Mouse (Mus musculus) lung, adult 2 months (tissue): Measurements from ENCODE around the gene Rspo3.

Experiments used
- CTCF ChIP-seq: fragments of 200-500 bp; IDR thresholded peaks from 2 replicates; pipeline ENCODE4 v1.5.1; 2011; ENCODE audit warnings: mild to moderate bottlenecking, low read length, control low read depth; ENCODE audit not compliant: insufficient read depth
- POLR2A ChIP-seq: fragments of 200-500 bp; IDR thresholded peaks from 2 replicates; pipeline ENCODE4 v1.6.1; 2011; ENCODE audit warnings: low read depth, mild to moderate bottlenecking, control low read depth, low read length, borderline replicate concordance; ENCODE audit errors: extremely low read depth

DNA sequence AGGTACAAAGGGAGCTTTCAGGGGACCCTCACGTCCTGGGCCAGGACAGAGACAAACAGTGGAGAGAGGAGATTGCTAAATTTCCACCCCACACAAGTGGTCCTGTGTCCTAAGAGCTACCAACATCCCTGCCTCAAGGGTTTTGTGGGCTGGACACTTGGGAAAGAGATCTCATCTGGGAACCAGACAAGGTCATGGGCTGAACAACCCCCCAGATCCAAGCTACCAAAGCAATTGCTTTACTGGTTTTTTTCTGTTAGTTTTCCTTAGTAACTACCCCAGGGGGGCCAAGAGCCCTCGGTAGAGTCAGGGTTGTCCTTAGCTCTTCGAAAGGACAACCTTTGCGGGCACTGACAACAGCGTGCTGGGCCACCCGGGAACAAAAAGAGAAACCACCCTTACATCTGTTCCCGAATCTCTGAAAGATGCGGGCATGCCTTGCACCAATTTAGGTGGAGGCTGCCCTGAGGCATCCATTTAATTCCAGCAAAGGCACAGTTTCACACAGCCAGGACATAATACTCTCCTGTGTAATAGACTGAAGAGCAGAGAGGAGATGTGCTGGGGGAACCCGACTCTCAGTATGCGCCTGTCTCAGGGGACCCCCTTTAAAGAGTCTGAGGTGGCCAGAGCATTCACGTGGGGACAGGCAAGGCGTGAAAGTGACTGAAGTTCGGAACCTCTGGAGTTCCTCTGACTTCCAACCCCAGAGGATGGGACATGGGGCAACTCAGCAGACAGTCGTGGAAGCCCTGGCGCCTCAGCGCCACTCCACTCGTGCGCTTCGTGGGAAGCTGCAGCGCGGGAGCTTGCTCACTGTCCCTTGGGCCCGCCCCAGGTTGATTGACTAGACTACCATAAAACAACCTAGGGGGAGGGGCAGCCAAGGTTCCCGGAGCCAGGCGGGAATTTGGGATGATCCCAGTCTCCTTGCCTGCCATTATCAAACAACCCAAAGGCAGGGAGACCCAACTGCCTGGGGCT, 1.5 kb downstream of the Rspo3 start:
- TF ChIP-seq POLR2A (no peak), CTCF (no peak)
